In genomic region chr2:103131145-103131544, GRCm38 (mm10) we compare ENCODE assay signal across 12 mouse cellular contexts. TPM values are rescaled to one million over a fixed set of nuclear protein-coding genes. Genes with fewer than 3 reads are reported as not detected.
DNase-seq lines count a peak whose midpoint lies in the region; ATAC-seq and TF ChIP-seq lines count a peak whose summit lies in the region.
"Had no signal": no experiment of that assay in that cellular context is flagged by ENCODE, and none has a peak within 500 bp of the region (broad histone marks: within the 10 kb centered on the region; RNA-seq: fewer than 3 reads in every experiment).

No protein-coding gene starts in this region.

- peak; percentile 16 for TF ChIP-seq CTCF in gastrocnemius, adult 2 months (IDR thresholded peaks at IDR 0.05)
- peak; percentile 47; the same call in 1 of the 2 replicates for TF ChIP-seq CTCF in lung, postnatal 0 days (IDR thresholded peaks at IDR 0.05)
- TF ChIP-seq CTCF in stomach, postnatal 0 days (IDR thresholded peaks at IDR 0.05; ENCODE audit: low read depth): peak; percentile 67

- no peak overlapping the region for H3K4me3 ChIP-seq in gastrocnemius, adult 2 months
- H3K4me3 ChIP-seq in lung, postnatal 0 days (ENCODE audit: low read depth, low read length): no peak overlapping the region
- H3K4me3 ChIP-seq in stomach, postnatal 0 days (ENCODE audit: low read depth, low read length): no peak overlapping the region
- no peak overlapping the region for H3K4me3 ChIP-seq in forebrain, embryonic 13.5 days
- H3K4me3 ChIP-seq: hindbrain, embryonic 15.5 days; neural tube, embryonic 15.5 days had no signal

- no peak overlapping the region for H3K27ac ChIP-seq in gastrocnemius, adult 2 months
- no peak overlapping the region for H3K27ac ChIP-seq in lung, postnatal 0 days (ENCODE audit: low read length)
- no peak overlapping the region; the same call in 1 of the 2 replicates for H3K27ac ChIP-seq in stomach, postnatal 0 days (replicated peaks)
- no peak overlapping the region for H3K27ac ChIP-seq in forebrain, embryonic 13.5 days
- H3K27ac ChIP-seq: hindbrain, embryonic 15.5 days; neural tube, embryonic 15.5 days had no signal

- WGBS in lung, postnatal 0 days: 27% methylated on average over 4 of the region's 4 CpGs
- WGBS in stomach, postnatal 0 days: 31% methylated on average over 4 of the region's 4 CpGs
- 34% methylated on average over 4 of the region's 4 CpGs for WGBS in forebrain, embryonic 13.5 days

- no peaks in the 10 kb centered on the region for H3K27me3 ChIP-seq in lung, postnatal 0 days (replicated peaks; ENCODE audit: insufficient read depth, low read length)
- no peaks in the 10 kb centered on the region for H3K27me3 ChIP-seq in stomach, postnatal 0 days (ENCODE audit: control insufficient read depth, insufficient read depth, low read length)
- no peaks in the 10 kb centered on the region for H3K27me3 ChIP-seq in forebrain, embryonic 13.5 days
- H3K27me3 ChIP-seq: hindbrain, embryonic 15.5 days; neural tube, embryonic 15.5 days had no signal

- ATAC-seq in lung, postnatal 0 days: no peak
- ATAC-seq in stomach, postnatal 0 days (ENCODE audit: low FRiP score, low TSS enrichment): no peak
- no peak for ATAC-seq in forebrain, embryonic 13.5 days

- no peaks in the 10 kb centered on the region for H3K4me1 ChIP-seq in lung, postnatal 0 days (ENCODE audit: insufficient read depth, low read depth, low read length)
- no peaks in the 10 kb centered on the region for H3K4me1 ChIP-seq in stomach, postnatal 0 days (replicated peaks; ENCODE audit: control insufficient read depth, insufficient read depth)
- no peaks in the 10 kb centered on the region for H3K4me1 ChIP-seq in forebrain, embryonic 13.5 days
- H3K4me1 ChIP-seq: hindbrain, embryonic 15.5 days; neural tube, embryonic 15.5 days had no signal

- no peak for DNase-seq in gastrocnemius, adult 2 months
- no peak for DNase-seq in gastrocnemius, postnatal 14 days
- DNase-seq in lung, postnatal 0 days (ENCODE audit: low spot score): no peak
- DNase-seq in lung, postnatal 10 days: no peak
- DNase-seq in embryo, embryonic 11 days: peak; percentile 55
- no peak for DNase-seq in stomach, postnatal 0 days (ENCODE audit: low spot score)
- DNase-seq in ovary, postnatal 36 days (ENCODE audit: low spot score): no peak
- DNase-seq: lung, postnatal 4 days had no signal

- H3K36me3 ChIP-seq in lung, postnatal 0 days (ENCODE audit: insufficient read depth, low read length): no peaks in the 10 kb centered on the region
- no peaks in the 10 kb centered on the region for H3K36me3 ChIP-seq in stomach, postnatal 0 days (ENCODE audit: control insufficient read depth, insufficient read depth, low read length)
- no peaks in the 10 kb centered on the region for H3K36me3 ChIP-seq in forebrain, embryonic 13.5 days (ENCODE audit: poor library complexity, severe bottlenecking)
- H3K36me3 ChIP-seq: G1E; hindbrain, embryonic 15.5 days; neural tube, embryonic 15.5 days had no signal

- no peak overlapping the region for H3K4me2 ChIP-seq in lung, postnatal 0 days (replicated peaks; ENCODE audit: low read depth, low read length)
- H3K4me2 ChIP-seq in stomach, postnatal 0 days (replicated peaks; ENCODE audit: low read depth): no peak overlapping the region
- H3K4me2 ChIP-seq in forebrain, embryonic 13.5 days: no peak overlapping the region
- H3K4me2 ChIP-seq: hindbrain, embryonic 15.5 days; neural tube, embryonic 15.5 days had no signal

- TF ChIP-seq EP300 in lung, postnatal 0 days (IDR thresholded peaks at IDR 0.05): no peak
- no peak for TF ChIP-seq EP300 in stomach, postnatal 0 days (optimal IDR thresholded peaks at IDR 0.05)

- intact Hi-C loops in gastrocnemius, adult 2 months (cut with DNase I): no loop called here
- intact Hi-C loops in gastrocnemius, postnatal 14 days (cut with DNase I; ENCODE audit: low total_unique reads): no loop called here

- H3K9me3 ChIP-seq in lung, postnatal 0 days (ENCODE audit: low read length): no peaks in the 10 kb centered on the region
- no peaks in the 10 kb centered on the region for H3K9me3 ChIP-seq in stomach, postnatal 0 days (ENCODE audit: control insufficient read depth, low read length)
- H3K9me3 ChIP-seq in forebrain, embryonic 13.5 days (replicated peaks): no peaks in the 10 kb centered on the region
- H3K9me3 ChIP-seq: G1E; hindbrain, embryonic 15.5 days; neural tube, embryonic 15.5 days had no signal

- H3K9ac ChIP-seq in lung, postnatal 0 days (replicated peaks; ENCODE audit: low read depth): no peak overlapping the region
- no peak overlapping the region for H3K9ac ChIP-seq in stomach, postnatal 0 days (ENCODE audit: low read length)
- no peak overlapping the region for H3K9ac ChIP-seq in forebrain, embryonic 13.5 days
- H3K9ac ChIP-seq: hindbrain, embryonic 15.5 days; neural tube, embryonic 15.5 days had no signal

RNA-seq across cellular contexts. Expression of gene Apip, which starts 57.7 kb away (rescaled TPM):
- total RNA-seq in gastrocnemius, adult 2 months (2021): 10 to 100 TPM; 36.0 to 50.7 TPM
- total RNA-seq in gastrocnemius, postnatal 14 days (2021): 10 to 100 TPM; 28.7 to 33.8 TPM
- polyA plus RNA-seq in lung, postnatal 0 days (2015; fragmentation: Nextera tagmentation; extraction: Ambion mirVana): 66.8 and 70.4 TPM in 2 replicates
- 31.8 and 32.2 TPM in 2 replicates for polyA plus RNA-seq in stomach, postnatal 0 days (2015; fragmentation: Nextera tagmentation; extraction: Ambion mirVana)
- 53.6 and 54.1 TPM in 2 replicates for polyA plus RNA-seq in forebrain, embryonic 13.5 days (2015; fragmentation: Nextera tagmentation; extraction: Ambion mirVana)

RNA-seq across cellular contexts. Expression of gene Pdhx, which starts 57.8 kb away (rescaled TPM):
- total RNA-seq in gastrocnemius, adult 2 months (2021): 100 to 1,000 TPM in 1 of 2 experiments, 10 to 100 TPM in 1; 69.0 to 104 TPM
- total RNA-seq in gastrocnemius, postnatal 14 days (2021): 10 to 100 TPM; 79.1 to 97.1 TPM
- polyA plus RNA-seq in lung, postnatal 0 days (2015; fragmentation: Nextera tagmentation; extraction: Ambion mirVana): 23.0 and 25.3 TPM in 2 replicates
- polyA plus RNA-seq in stomach, postnatal 0 days (2015; fragmentation: Nextera tagmentation; extraction: Ambion mirVana): 24.3 and 24.7 TPM in 2 replicates
- 59.3 TPM in 2 replicates for polyA plus RNA-seq in forebrain, embryonic 13.5 days (2015; fragmentation: Nextera tagmentation; extraction: Ambion mirVana)

Comparison
In these comparisons a context has a peak if more than half of its experiments do, and no peak if none do; other contexts are left out.
1. CTCF ChIP-seq: peak in every context shown above with its lines; median percentile 67 in stomach, postnatal 0 days; 47 in lung, postnatal 0 days; 16 in gastrocnemius, adult 2 months.